Mouse (Mus musculus): Measurements from ENCODE around the gene Catsper2. TPM values are rescaled to one million over a fixed set of nuclear protein-coding genes. Genes with fewer than 3 reads are reported as not detected.
"Not testable (repeated sequence)": the region's sequence is repeated elsewhere in the genome, so short reads cannot be mapped to it uniquely, and the experiment has no call there.

Catsper2 gene
- polyA plus RNA-seq, 1 experiment from 2014 or later = 1.6 TPM

- no peak for DNase-seq (ENCODE audit: low spot score)
Observed at GRCm38 (mm10) chr2:121439746-121440145, 26.2 kb upstream of the Catsper2 start.

GRCm38 (mm10) chr2:121434854-121435253, 21.3 kb upstream of the Catsper2 start:
- peak; percentile 55 for DNase-seq (ENCODE audit: low spot score)

DNA sequence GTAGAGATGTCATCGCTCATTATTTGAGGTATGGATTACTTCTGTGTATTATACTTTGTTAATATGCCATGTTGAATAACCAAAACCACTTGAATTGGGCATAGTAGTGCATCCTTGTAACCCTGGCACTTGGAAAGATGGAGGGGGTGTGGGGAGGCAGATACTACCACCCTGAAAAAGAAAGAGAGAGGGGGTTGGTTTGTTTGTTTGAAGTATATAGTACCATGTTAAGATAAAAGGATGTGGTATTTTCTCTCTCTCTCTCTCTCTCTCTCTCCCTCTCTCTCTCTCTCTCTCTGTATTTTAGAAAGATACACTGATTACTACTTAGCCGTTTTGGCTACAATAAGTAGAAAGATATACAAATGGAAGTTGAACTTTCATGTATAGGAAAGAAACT, 12.3 kb upstream of the Catsper2 start:
- no peak for DNase-seq (ENCODE audit: low spot score)

GRCm38 (mm10) chr2:121423166-121423565, 9.6 kb upstream of the Catsper2 start:
- no peak for DNase-seq (ENCODE audit: low spot score)

DNA sequence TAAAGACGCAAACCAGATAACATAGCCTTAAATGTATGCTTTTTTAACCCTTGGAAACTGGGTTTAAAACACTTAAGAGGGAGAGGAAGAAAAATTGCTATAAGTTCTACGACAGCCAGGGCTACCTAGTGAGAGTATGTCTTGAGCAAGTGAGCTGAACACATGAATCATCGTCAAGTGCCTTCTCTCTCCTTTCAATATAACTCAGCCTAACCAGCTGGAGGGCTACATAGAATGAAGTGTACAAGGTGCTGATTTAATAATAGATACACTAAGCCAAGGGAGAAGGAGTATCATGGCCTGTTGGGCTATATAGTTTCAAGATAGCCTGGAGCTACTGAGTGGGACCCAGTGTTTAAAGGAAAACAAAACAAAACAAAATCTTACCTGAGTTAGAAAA, 4.9 kb upstream of the Catsper2 start:
- DNase-seq (ENCODE audit: low spot score) = no peak

DNA sequence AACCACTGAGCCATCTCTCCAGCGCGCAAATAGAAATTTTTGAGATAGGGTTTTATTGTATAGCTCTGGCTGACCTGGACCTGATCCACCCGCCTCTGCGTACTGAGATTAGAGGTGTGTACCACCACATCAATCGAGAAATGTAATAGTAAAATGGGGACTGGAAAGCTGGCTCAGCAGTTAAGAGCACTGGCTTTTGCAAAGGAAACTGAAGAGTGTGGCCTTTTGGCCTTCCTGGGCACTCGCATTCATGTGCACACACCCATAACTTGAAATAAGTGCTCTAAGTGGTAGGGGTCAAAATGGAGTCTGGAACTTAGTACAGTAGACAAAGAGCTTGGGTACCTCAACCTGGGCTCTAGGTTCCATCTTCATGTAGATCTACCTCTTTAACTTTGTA, 2.8 kb upstream of the Catsper2 start:
- DNase-seq (ENCODE audit: low spot score) = no peak

GRCm38 (mm10) chr2:121415591-121415990, 2.0 kb upstream of the Catsper2 start:
- no peak for DNase-seq (ENCODE audit: low spot score)

DNA sequence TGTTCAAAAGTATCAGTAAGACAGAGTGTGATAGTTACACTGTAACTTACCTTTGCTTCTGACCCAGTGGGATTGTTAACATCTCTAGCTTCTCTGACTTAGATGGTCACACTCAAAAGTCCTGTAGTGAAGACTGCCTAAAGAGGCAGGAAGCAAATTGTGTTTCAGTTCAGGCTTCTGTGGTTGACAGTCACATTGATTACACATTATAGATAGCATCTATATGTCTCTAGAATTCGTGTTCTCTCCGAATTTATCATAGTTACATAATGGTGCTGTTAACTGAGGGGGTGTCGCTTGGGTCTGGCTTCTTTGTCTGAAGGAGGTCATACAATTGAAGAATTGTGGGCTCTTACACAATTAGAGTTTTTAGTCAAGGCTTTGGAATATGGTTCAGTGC, 1.5 kb upstream of the Catsper2 start:
- DNase-seq (ENCODE audit: low spot score) = no peak

DNA sequence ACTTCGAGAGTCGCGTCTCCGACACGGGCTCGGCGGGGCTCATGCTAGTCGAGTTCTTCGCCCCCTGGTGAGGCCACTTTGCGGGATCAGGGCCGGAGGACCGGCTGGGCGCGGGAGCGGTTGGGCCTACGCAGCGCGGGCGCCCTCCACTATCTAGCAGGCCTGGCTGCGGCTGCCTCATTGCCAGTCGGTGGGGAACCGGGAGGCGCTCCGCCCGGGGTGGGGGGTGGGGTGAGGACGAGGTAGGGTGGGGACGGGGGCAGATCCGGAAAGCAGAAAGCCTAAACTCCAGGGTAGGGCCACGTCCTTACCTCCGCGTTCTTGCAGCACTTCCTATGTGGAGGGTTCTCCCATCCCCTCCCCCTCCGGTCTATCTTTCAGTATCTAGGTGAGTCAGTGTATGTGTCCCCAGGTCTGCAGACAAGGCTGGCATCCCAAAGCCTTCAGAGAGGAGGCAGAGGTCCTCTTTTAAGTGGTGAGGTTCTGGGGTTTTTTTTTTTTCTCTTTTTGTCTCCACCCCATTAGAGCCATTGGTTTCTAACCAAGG, 620 bp upstream of the Catsper2 start:
- peak; percentile 62 for DNase-seq (ENCODE audit: low spot score)

DNA sequence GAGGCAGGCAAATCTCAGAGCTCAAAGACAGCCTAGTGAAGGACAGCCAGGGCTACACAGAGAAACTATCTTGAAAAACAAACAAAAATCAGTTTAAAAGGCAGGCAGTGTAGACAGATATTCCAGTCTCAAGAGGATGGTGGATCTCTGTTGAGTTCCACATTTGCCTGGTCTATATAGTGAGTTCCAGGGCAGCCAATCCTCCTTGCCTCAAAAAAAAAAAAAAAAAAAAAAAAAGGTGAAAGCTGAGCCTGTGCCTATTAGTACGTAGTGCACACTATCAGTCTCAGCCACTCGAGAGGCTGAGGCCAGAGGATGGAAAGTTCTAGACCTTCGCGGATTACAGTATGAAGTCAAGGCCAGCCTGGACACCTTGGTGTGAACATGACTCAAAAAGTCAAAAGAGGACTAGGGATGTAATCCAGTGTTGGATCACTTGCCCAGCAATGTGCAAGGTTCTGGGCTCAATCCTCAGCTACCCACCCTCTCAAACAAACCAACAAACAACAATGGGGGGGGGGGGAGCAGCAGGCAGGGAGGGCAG, 677 bp downstream of the Catsper2 start:
- no peak for DNase-seq (ENCODE audit: low spot score)

- DNase-seq (ENCODE audit: low spot score) = peak; percentile 70
Observed at GRCm38 (mm10) chr2:121408160-121408559, 5.4 kb downstream of the Catsper2 start.

GRCm38 (mm10) chr2:121403296-121403695, 10.3 kb downstream of the Catsper2 start:
- no peak for DNase-seq (ENCODE audit: low spot score)

DNA sequence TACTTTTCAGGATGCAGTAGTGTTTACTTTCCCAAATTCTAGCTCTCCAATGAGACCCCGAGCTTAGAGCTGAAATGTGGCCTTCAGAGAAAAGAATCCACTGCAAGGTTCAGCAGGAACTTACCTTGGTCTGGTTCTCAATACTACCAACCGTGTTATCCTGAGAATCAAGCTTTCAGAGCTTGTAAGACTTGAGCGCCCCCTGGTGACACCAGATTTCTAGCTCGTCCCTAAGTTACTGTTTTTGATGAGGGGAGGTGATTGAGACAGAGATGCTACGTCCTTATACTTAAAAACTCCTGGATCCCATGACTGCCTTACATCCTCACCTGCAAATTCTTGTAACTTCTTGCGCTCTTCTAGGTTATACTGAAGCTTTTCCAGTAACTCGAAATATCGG, 17.0 kb downstream of the Catsper2 start:
- peak; percentile 81 for DNase-seq (ENCODE audit: low spot score)

DNA sequence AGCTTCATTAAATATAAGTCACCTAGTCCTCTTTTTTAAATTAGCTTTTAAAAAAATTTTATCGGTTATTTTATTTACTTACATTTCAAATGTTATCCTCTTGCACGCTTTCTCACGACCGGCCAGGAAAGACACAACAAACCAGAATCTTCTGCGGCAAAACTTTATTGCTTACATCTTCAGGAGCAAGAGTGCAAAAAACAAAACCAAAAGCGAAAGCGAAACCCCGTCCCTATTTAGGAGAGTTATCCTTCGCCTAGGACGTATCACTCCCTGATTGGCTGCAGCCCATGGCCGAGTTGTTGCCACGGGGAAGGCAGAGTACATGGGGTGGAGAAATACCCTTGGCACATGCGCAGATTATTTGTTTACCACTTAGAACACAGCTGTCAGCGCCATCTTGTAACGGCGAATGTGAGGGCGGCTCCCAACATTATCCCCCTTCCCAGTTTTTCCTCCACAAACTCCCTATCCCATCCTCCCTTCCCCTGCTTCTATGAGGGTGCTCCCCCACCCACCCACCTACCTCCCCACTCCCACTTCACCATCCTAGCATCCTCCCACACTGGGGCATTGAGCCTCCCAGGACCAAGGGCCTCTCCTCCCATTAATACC, 26.5 kb downstream of the Catsper2 start, which contains the start of gene Strc:
TSS of gene Strc (minus strand) at position 208 of the 615 bp plus-strand sequence.
- not testable (repeated sequence) for DNase-seq (ENCODE audit: low spot score)

GRCm38 (mm10) chr2:121374766-121375165, 38.8 kb downstream of the Catsper2 start:
- DNase-seq (ENCODE audit: low spot score) = no peak

- DNase-seq (ENCODE audit: low spot score) = no peak
Observed at GRCm38 (mm10) chr2:121372266-121372665, 41.3 kb downstream of the Catsper2 start.

- no peak for DNase-seq (ENCODE audit: low spot score)
Observed at GRCm38 (mm10) chr2:121370921-121371320, 42.7 kb downstream of the Catsper2 start.

- no peak for DNase-seq (ENCODE audit: low spot score)
Observed at GRCm38 (mm10) chr2:121368831-121369230, 44.8 kb downstream of the Catsper2 start.

DNA sequence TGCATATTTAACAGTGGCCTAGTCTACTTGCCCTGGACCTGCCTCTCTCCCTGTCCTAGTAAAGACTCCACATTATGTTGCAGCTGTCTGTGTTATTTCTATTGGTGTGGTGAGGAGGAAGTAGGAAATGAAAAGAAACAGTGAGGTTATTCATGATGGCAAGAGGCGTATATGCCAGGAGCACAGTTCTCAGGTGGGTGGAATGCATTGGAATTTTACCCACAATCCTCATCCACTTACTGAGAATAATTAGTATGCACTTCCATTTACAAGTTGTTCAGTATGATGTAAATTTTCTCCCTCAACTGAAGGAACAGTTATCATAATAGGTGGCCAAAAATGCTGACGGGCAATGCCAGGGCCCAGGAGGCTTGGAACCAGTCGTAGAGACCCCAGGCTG, 49.9 kb downstream of the Catsper2 start:
- DNase-seq (ENCODE audit: low spot score) = no peak

DNA sequence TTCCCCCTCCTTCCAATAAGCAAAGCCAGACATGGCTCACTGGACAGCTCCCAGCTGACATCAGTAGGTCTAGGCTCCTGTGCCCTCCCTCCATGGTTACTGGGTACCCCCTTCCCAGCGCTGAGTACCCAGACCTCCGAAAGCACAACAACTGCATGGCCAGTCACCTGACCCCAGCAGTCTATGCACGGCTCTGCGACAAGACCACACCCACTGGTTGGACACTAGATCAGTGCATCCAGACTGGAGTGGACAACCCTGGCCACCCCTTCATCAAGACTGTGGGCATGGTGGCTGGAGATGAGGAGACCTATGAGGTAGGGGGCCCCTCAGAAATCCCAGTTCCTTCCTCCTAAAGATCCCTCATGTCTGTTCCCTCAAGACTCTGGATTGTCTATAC, 54.1 kb downstream of the Catsper2 start:
- DNase-seq (ENCODE audit: low spot score) = no peak

- DNase-seq (ENCODE audit: low spot score) = peak; percentile 4
Observed at GRCm38 (mm10) chr2:121358381-121358780, 55.2 kb downstream of the Catsper2 start.

GRCm38 (mm10) chr2:121357961-121358360, 55.6 kb downstream of the Catsper2 start:
- DNase-seq (ENCODE audit: low spot score) = no peak

- DNase-seq (ENCODE audit: low spot score) = no peak
Observed at GRCm38 (mm10) chr2:121357494-121357893, 56.1 kb downstream of the Catsper2 start, which contains the start of gene Ckmt1. TSS of gene Ckmt1 (plus strand) at chr2:121357714.
